Mouse (Mus musculus) embryonic stem cell, embryonic (primary cell): ENCODE results near the gene Igdcc4.

Experiments
- CTCF ChIA-PET, 4 experiments: fragments of 300-600 bp in 2 of 4; fragments of 350-600 bp in 2 of 4; sonication (Branson Sonifier 250); formaldehyde crosslinking; loops; one replicate each; lab custom pipeline; 2022; ENCODE audit warnings: inconsistent platforms in 2 of 4; lab: Charles Lee
- POLR2A ChIA-PET, 4 experiments: fragments of 300-600 bp in 2 of 4; fragments of 350-600 bp in 2 of 4; sonication (Branson Sonifier 250); formaldehyde crosslinking; loops; one replicate each; lab custom pipeline; 2022; ENCODE audit warnings: antibody characterized with exemption in 4 of 4, inconsistent platforms in 1 of 4; lab: Charles Lee

The Igdcc4 gene

GRCm38 (mm10) chr9:65162711-65163639 is 61.7 kb downstream of the Igdcc4 start:
- ChIA-PET CTCF (interaction anchor here in 3 of 4 experiments (0.6 to 7.5 kb wide), 7 partner anchors 10 to 35 kb away, joined by 3 to 81 read pairs (median 7); no protein-coding TSS in a partner anchor), POLR2A (interaction anchor here (0.6 to 9.1 kb wide), 17 partner anchors 8 to 155 kb away, joined by 3 to 123 read pairs (median 5); partner anchors contain the start of gene Parp16 (in 2 of the 4))

DNA sequence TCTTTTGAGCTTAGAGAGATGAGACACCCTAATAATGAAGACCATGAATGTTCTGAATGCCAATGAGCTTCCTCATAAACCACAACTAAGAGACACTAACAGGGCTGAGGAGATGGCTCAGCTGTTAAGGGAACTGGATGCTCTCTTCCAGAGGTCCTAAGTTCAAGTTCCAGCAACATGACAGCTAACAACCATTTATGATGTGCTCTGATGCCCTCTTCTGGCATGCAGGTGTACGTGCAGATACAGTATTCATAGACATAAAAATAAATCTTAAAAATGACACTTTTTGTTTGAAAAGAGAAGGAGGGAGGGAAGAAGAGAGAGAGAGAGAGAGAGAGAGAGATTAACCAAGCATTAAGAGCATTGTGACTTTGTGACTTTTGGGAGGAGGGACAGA is 63.6 kb downstream of the Igdcc4 start:
- ChIA-PET POLR2A (interaction anchor here (0.6 to 9.1 kb wide), 24 partner anchors 11 to 200 kb away, joined by 3 to 123 read pairs (median 4); partner anchors contain the start of genes Parp16 (in 2 of the 4) and Igdcc3 (in 1 of the 4)), CTCF (interaction anchor here (0.5 to 7.5 kb wide), 42 partner anchors 11 to 1077 kb away, joined by 3 to 81 read pairs (median 5); partner anchors contain the start of gene Igdcc3 (in 1 of the 4))

- CTCF ChIA-PET, result interaction anchor here in 3 of 4 experiments (0.6 to 7.5 kb wide), 10 partner anchors 18 to 135 kb away, joined by 3 to 81 read pairs (median 6); no protein-coding TSS in a partner anchor
Measured at GRCm38 (mm10) chr9:65166386-65166785, 65.1 kb downstream of the Igdcc4 start.

DNA sequence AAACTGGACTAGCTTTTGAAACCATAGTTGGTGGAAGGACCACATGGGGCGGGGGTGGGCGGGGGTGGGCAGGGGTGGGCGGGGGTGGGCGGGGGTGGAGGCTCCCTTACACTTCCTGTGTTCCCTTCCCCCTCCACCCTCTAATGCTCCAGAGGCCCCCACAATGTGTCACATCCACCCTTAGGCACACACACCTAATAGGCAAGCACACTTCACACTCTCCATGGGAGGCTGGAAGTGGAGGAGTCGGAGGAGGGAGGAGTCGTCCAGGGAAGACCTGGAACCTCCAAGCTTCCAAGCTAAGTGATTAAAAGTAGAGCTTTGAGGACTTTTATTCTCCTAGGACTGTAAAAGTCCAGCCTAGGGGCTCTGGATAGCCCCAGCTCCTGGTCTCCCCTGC is 67.2 kb downstream of the Igdcc4 start:
- ChIA-PET POLR2A (interaction anchor here (0.6 to 9.1 kb wide), 32 partner anchors 10 to 169 kb away, joined by 3 to 123 read pairs (median 6); partner anchors contain the start of genes Igdcc3 (in 2 of the 4) and Parp16 (in 2 of the 4)), CTCF (interaction anchor here (0.6 to 7.5 kb wide), 30 partner anchors 9 to 496 kb away, joined by 3 to 81 read pairs (median 5); no protein-coding TSS in a partner anchor)

More at GRCm38 (mm10) chr9:65166386-65166785, 65.1 kb downstream of the Igdcc4 start:
- POLR2A ChIA-PET, result interaction anchor here in 3 of 4 experiments (0.9 to 9.1 kb wide), 11 partner anchors 12 to 144 kb away, joined by 3 to 123 read pairs (median 5); partner anchors contain the start of gene Parp16 (in 1 of the 3)

DNA sequence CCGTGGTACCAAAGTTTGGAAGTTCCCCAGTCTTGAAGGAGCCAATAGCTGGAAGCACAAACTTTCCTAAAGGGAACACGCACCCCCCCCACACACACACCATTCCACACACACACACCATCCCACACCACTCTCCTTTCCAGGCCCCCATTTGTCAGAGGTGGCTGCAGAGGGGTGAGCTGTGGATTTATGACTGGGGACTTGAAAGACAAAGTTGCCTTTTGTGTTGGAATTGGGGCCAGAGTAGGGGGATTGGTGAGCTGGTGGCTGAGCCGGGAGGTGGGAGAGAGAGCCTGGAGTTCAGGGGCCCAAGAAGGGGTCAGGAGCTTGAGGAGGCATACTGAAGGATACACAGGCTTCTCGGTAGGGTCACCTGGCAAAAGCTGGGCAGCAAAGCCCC is 67.7 kb downstream of the Igdcc4 start:
- POLR2A ChIA-PET, result interaction anchor here (0.6 to 9.1 kb wide), 22 partner anchors 9 to 152 kb away, joined by 3 to 123 read pairs (median 7); partner anchors contain the start of genes Igdcc3 (in 2 of the 4) and Parp16 (in 2 of the 4)
- CTCF ChIA-PET, result interaction anchor here (0.6 to 7.5 kb wide), 23 partner anchors 8 to 161 kb away, joined by 3 to 81 read pairs (median 4); no protein-coding TSS in a partner anchor

- ChIA-PET POLR2A (interaction anchor here in 2 of 4 experiments (0.7 to 4.2 kb wide), 6 partner anchors 11 to 263 kb away, joined by 3 to 21 read pairs (median 3); partner anchors contain the start of genes Mtfmt (in 1 of the 2) and Parp16 (in 1 of the 2)), CTCF (interaction anchor here in 2 of 4 experiments (0.6 to 1.4 kb wide), 4 partner anchors 38 to 427 kb away, joined by 3 to 5 read pairs (median 4); no protein-coding TSS in a partner anchor)
Measured at GRCm38 (mm10) chr9:65172654-65173053, 71.4 kb downstream of the Igdcc4 start.

DNA sequence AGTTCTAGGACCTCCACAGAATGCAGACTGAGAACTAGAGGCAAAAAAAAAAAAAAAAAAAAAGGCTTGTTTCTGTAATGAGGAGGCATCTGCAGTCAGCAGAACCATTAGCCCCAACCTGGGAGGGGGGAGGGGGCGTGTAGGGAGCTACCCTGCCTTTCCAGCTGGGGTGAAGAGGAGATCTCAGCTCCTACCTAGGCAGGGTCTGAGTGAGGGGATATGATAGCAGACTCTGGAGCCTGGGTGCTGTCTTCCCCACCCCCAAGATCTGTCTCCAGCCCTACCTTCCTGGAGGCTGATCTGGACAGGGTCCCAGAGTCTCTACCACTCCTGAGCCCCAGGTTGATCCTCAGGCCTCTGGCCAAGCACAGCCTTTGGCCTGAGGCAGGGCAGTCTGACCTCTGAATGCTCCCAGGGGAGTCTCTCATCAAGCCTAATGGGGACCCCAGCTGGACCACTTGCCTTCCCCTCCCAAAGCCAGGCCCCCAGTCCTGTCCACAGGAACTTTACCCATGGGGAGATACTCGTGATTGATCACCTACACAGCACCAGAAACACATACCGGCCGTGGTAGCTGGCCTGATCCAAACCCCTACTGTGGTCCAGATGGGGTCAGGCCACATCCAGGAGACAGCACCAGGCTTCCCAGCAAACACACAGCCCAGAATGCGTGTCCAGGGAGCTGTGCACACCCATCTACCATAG is 74.1 kb downstream of the Igdcc4 start:
- POLR2A ChIA-PET, result interaction anchor here (0.6 to 13.2 kb wide), 26 partner anchors 8 to 799 kb away, joined by 3 to 251 read pairs (median 4); partner anchors contain the start of genes Parp16 (in 3 of the 4), Hacd3 (in 1 of the 4) and Spg21 (in 1 of the 4)

DNA sequence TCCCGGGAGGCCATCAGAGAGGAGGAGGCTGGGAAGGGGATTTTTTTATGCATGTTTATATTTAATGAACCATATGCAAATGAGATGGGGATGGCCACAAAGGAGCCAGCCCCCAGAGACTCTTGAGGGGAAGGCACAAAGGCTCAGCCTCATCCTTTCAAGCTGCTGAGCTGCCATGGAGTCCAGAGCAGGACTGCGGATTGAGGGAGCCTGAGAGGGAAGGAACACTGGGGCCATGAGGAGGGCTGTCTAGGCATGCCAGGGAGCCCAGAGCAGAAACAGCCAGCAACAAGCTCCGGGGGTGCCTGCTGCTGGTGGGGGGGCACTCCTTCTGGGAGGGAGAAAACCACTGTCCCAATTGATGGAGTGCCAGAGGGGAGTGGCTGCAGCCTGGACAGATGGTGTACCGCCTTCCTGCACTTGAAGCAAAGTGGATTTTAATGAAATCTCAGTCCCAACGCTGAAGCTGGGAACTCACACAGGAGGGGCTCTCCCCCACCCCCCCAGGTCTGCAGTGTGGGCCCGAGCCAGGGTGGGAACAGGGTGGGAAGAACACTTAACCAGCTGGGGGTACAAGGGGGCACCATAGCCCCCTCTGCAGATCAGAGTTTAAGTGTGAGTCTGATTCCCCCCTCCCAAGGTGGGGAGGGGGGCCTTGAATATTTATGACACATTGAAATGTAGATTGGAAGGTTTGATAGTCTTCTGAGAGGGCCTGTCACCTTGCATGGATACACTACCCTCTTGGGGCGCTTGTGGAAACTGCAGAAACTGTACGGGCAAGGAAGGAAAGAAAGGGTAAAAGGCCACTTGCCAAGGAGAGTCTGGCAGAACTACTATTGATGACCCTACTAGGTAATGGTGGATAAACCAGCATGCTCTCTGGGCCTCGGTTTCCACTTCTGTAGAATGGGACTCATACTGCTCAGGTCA is 74.9 kb downstream of the Igdcc4 start:
- POLR2A ChIA-PET, result interaction anchor here (0.6 to 13.2 kb wide), 24 partner anchors 7 to 385 kb away, joined by 3 to 251 read pairs (median 4); partner anchors contain the start of genes Parp16 (in 3 of the 4), Hacd3 (in 1 of the 4) and Spg21 (in 1 of the 4)

More for the DNA sequence above, 74.1 kb downstream of the Igdcc4 start:
- CTCF ChIA-PET, result interaction anchor here in 3 of 4 experiments (0.6 to 1.5 kb wide), 10 partner anchors 13 to 894 kb away, joined by 3 to 11 read pairs (median 4); partner anchors contain the start of gene Tipin (in 1 of the 3)

DNA sequence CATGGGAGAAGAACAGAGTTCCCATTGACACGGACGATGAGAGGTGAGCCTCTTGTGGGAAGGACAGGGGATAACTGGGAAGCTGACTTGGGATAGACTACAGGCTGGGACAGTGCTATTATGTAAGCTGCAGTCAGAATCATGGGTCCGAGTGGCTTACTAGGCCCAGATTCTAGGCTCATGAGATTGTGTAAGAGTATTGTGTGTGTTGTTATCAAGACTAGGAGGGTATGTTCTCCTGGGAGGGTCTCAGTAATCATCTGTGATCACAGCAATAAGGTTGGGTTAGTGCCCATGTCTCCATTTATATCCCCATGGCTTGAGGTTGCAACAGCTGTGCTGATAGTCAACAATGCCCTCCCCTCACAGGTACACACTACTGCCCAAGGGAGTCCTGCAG is 76.2 kb downstream of the Igdcc4 start:
- CTCF ChIA-PET, result interaction anchor here in 3 of 4 experiments (0.6 to 4.1 kb wide), 11 partner anchors 9 to 56 kb away, joined by 3 to 18 read pairs (median 6); no protein-coding TSS in a partner anchor
- POLR2A ChIA-PET, result interaction anchor here (0.6 to 13.2 kb wide), 34 partner anchors 9 to 144 kb away, joined by 3 to 251 read pairs (median 5); partner anchors contain the start of genes Parp16 (in 3 of the 4) and Igdcc3 (in 1 of the 4)

More for the DNA sequence above, 74.9 kb downstream of the Igdcc4 start:
- CTCF ChIA-PET, result interaction anchor here in 3 of 4 experiments (0.6 to 4.1 kb wide), 12 partner anchors 8 to 811 kb away, joined by 3 to 18 read pairs (median 4); no protein-coding TSS in a partner anchor

GRCm38 (mm10) chr9:65177912-65178311 is 76.6 kb downstream of the Igdcc4 start:
- ChIA-PET CTCF (interaction anchor here in 3 of 4 experiments (0.6 to 4.1 kb wide), 11 partner anchors 9 to 1268 kb away, joined by 3 to 18 read pairs (median 6); no protein-coding TSS in a partner anchor), POLR2A (interaction anchor here (0.6 to 13.2 kb wide), 39 partner anchors 9 to 227 kb away, joined by 3 to 251 read pairs (median 5); partner anchors contain the start of genes Parp16 (in 3 of the 4), Igdcc3 (in 1 of the 4) and Slc24a1 (in 1 of the 4))

DNA sequence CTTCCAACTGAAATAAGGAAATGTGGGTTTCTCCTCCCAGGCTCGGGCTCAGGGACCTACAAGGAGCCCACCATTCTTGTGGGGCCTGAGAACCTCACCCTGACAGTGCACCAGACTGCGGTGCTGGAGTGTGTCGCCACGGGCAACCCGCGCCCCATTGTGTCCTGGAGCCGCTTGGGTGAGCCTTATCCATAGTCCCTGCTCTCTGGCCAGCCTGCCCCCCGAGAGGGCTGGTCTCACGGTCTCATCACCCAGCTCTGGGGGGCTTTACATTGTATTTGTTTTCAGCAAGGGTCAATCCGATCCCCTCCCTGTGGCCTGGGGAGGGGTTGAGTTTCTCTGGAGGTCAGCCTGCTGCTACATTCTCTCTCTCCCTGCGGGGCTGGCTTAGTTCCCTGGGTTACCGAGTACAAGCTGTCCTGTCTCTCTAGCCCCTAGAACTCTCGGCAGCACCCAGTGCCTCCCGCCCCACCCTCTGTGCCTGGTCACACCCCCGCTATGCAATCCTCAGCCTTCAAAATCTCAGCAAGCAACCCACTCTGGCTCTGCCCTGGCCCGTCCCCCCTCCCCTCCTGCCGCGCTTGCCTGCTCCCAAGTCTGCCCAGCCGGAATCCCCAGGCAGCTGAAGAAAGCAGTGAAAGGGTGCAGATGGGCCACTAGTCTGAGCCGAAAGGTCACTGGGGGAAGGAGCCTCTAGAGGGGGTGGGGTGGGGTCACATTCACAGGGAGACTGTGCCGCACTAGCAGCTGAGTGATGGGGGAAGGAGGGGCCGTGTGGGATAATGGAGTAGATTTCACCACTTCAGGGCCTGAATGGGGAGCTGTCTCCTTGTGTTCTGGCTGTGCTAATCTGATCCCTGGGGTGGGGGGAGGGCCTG is 77.3 kb downstream of the Igdcc4 start:
- ChIA-PET POLR2A (interaction anchor here (0.6 to 13.2 kb wide), 59 partner anchors 8 to 462 kb away, joined by 3 to 251 read pairs (median 4); partner anchors contain the start of genes Hacd3 (in 3 of the 4), Parp16 (in 3 of the 4), Dpp8 (in 1 of the 4) and Slc24a1 (in 1 of the 4)), CTCF (interaction anchor here (0.6 to 4.1 kb wide), 24 partner anchors 9 to 1269 kb away, joined by 3 to 18 read pairs (median 5); no protein-coding TSS in a partner anchor)

- POLR2A ChIA-PET, result interaction anchor here in 3 of 4 experiments (1.0 to 13.2 kb wide), 16 partner anchors 11 to 158 kb away, joined by 3 to 251 read pairs (median 9); partner anchors contain the start of genes Parp16 (in 3 of the 3), Hacd3 (in 2 of the 3) and Dpp8 (in 1 of the 3)
- CTCF ChIA-PET, result interaction anchor here in 3 of 4 experiments (0.7 to 4.1 kb wide), 7 partner anchors 11 to 60 kb away, joined by 3 to 18 read pairs (median 9); no protein-coding TSS in a partner anchor
Measured at GRCm38 (mm10) chr9:65179817-65180624, 78.7 kb downstream of the Igdcc4 start.
